Mouse (Mus musculus): ENCODE data around the gene Il1rl2. TPM values are rescaled to one million over a fixed set of nuclear protein-coding genes. Genes with fewer than 3 reads are reported as not detected.

Gene Il1rl2
- total and polyA plus RNA-seq, 2 experiments from 2014 or later: 0.82 to 0.84 TPM

- WGBS: 79% methylated on average over 12 of the region's 12 CpGs
- TF ChIP-seq CTCF (IDR thresholded peaks at IDR 0.05): no peak
- H3K36me3 ChIP-seq (ENCODE audit: insufficient read depth, low read length): no peaks in the 10 kb centered on the region
These were observed 10.4 kb upstream of the Il1rl2 start for GRCm38 (mm10) chr1:40314016-40314415.

GRCm38 (mm10) chr1:40317657-40318056 is 6.8 kb upstream of the Il1rl2 start:
- no peaks in the 10 kb centered on the region for H3K27me3 ChIP-seq (ENCODE audit: insufficient read depth, low read length)
- H3K9me3 ChIP-seq (ENCODE audit: low read length): no peaks in the 10 kb centered on the region
- no peak for ATAC-seq (ENCODE audit: low FRiP score)
- no peaks in the 10 kb centered on the region for H3K4me1 ChIP-seq (ENCODE audit: insufficient read depth, low read length)
- no peak for TF ChIP-seq CTCF (IDR thresholded peaks at IDR 0.05)
- no peak for DNase-seq (ENCODE audit: low spot score)
- H3K36me3 ChIP-seq (ENCODE audit: insufficient read depth, low read length): no peaks in the 10 kb centered on the region
- no peak overlapping the region for H3K27ac ChIP-seq (ENCODE audit: low read depth, low read length)
- H3K4me2 ChIP-seq (ENCODE audit: low read depth, low read length, poor library complexity, severe bottlenecking): no peak overlapping the region
- no peak overlapping the region for H3K4me3 ChIP-seq (ENCODE audit: low read depth, low read length)
- no peak overlapping the region for H3K9ac ChIP-seq (replicated peaks; ENCODE audit: low read length, poor library complexity, severe bottlenecking)
- 92% methylated on average over 8 of the region's 8 CpGs for WGBS

More at GRCm38 (mm10) chr1:40314016-40314415, 10.4 kb upstream of the Il1rl2 start:
- no peak overlapping the region for H3K4me2 ChIP-seq (ENCODE audit: low read depth, low read length, poor library complexity, severe bottlenecking)
- no peak overlapping the region for H3K4me3 ChIP-seq (ENCODE audit: low read depth, low read length)
- ATAC-seq (ENCODE audit: low FRiP score) (no peak), DNase-seq (ENCODE audit: low spot score) (no peak)
- H3K9me3 ChIP-seq (ENCODE audit: low read length): no peaks in the 10 kb centered on the region
- H3K27ac ChIP-seq (ENCODE audit: low read depth, low read length): no peak overlapping the region
- H3K4me1 ChIP-seq (ENCODE audit: insufficient read depth, low read length): no peaks in the 10 kb centered on the region
- no peaks in the 10 kb centered on the region for H3K27me3 ChIP-seq (ENCODE audit: insufficient read depth, low read length)
- H3K9ac ChIP-seq (replicated peaks; ENCODE audit: low read length, poor library complexity, severe bottlenecking): no peak overlapping the region

GRCm38 (mm10) chr1:40321824-40322223 is 2.6 kb upstream of the Il1rl2 start:
- H3K4me1 ChIP-seq (ENCODE audit: insufficient read depth, low read length): peaks cover 7% of the 10 kb centered on the region
- H3K36me3 ChIP-seq (ENCODE audit: insufficient read depth, low read length): no peaks in the 10 kb centered on the region
- no peaks in the 10 kb centered on the region for H3K9me3 ChIP-seq (ENCODE audit: low read length)
- H3K27ac ChIP-seq (ENCODE audit: low read depth, low read length): no peak overlapping the region
- no peak overlapping the region for H3K9ac ChIP-seq (replicated peaks; ENCODE audit: low read length, poor library complexity, severe bottlenecking)
- ATAC-seq (ENCODE audit: low FRiP score) (no peak), DNase-seq (ENCODE audit: low spot score) (no peak)
- H3K4me2 ChIP-seq (ENCODE audit: low read depth, low read length, poor library complexity, severe bottlenecking): no peak overlapping the region
- H3K4me3 ChIP-seq (ENCODE audit: low read depth, low read length): no peak overlapping the region
- no peak for TF ChIP-seq CTCF (IDR thresholded peaks at IDR 0.05)
- 84% methylated on average over 6 of the region's 6 CpGs for WGBS
- H3K27me3 ChIP-seq (ENCODE audit: insufficient read depth, low read length): peaks cover 21% of the 10 kb centered on the region

- no peaks in the 10 kb centered on the region for H3K36me3 ChIP-seq (ENCODE audit: insufficient read depth, low read length)
- TF ChIP-seq CTCF (IDR thresholded peaks at IDR 0.05): no peak
- no peak overlapping the region for H3K9ac ChIP-seq (replicated peaks; ENCODE audit: low read length, poor library complexity, severe bottlenecking)
- no peak overlapping the region for H3K4me2 ChIP-seq (ENCODE audit: low read depth, low read length, poor library complexity, severe bottlenecking)
- peaks cover 21% of the 10 kb centered on the region for H3K27me3 ChIP-seq (ENCODE audit: insufficient read depth, low read length)
- ATAC-seq (ENCODE audit: low FRiP score) (no peak), DNase-seq (ENCODE audit: low spot score) (no peak)
- no peaks in the 10 kb centered on the region for H3K9me3 ChIP-seq (ENCODE audit: low read length)
- H3K27ac ChIP-seq (ENCODE audit: low read depth, low read length): no peak overlapping the region
- no peak overlapping the region for H3K4me3 ChIP-seq (ENCODE audit: low read depth, low read length)
- 90% methylated on average over 3 of the region's 3 CpGs for WGBS
- peaks cover 7% of the 10 kb centered on the region for H3K4me1 ChIP-seq (ENCODE audit: insufficient read depth, low read length)
These were observed 1.9 kb upstream of the Il1rl2 start for GRCm38 (mm10) chr1:40322543-40322942.

- no peak for TF ChIP-seq CTCF (IDR thresholded peaks at IDR 0.05)
- peak overlapping the region; percentile 44 for H3K4me3 ChIP-seq (ENCODE audit: low read depth, low read length)
- no peak for DNase-seq (ENCODE audit: low spot score)
- no peaks in the 10 kb centered on the region for H3K9me3 ChIP-seq (ENCODE audit: low read length)
- H3K36me3 ChIP-seq (ENCODE audit: insufficient read depth, low read length): no peaks in the 10 kb centered on the region
- H3K4me2 ChIP-seq (ENCODE audit: low read depth, low read length, poor library complexity, severe bottlenecking): peak overlapping the region; percentile 93
- WGBS: 7% methylated on average over 22 of the region's 22 CpGs
- H3K27ac ChIP-seq (ENCODE audit: low read depth, low read length): no peak overlapping the region
- ATAC-seq (ENCODE audit: low FRiP score): peak; percentile 34; the same call in 1 of the 2 replicates
- peaks cover 7% of the 10 kb centered on the region for H3K4me1 ChIP-seq (ENCODE audit: insufficient read depth, low read length)
- peak overlapping the region; percentile 51 for H3K9ac ChIP-seq (replicated peaks; ENCODE audit: low read length, poor library complexity, severe bottlenecking)
- H3K27me3 ChIP-seq (ENCODE audit: insufficient read depth, low read length): peaks cover 21% of the 10 kb centered on the region
These were observed 719 bp downstream of the Il1rl2 start for GRCm38 (mm10) chr1:40324955-40325702.

GRCm38 (mm10) chr1:40325711-40326327 is 1.4 kb downstream of the Il1rl2 start:
- no peak for DNase-seq (ENCODE audit: low spot score)
- Histone ChIP-seq H3K27ac (ENCODE audit: low read depth, low read length) (no peak overlapping the region), H3K4me3 (ENCODE audit: low read depth, low read length) (peak overlapping the region; percentile 44), H3K27me3 (ENCODE audit: insufficient read depth, low read length) (peaks cover 21% of the 10 kb centered on the region), H3K36me3 (ENCODE audit: insufficient read depth, low read length) (no peaks in the 10 kb centered on the region), H3K4me1 (ENCODE audit: insufficient read depth, low read length) (peaks cover 7% of the 10 kb centered on the region), H3K9me3 (ENCODE audit: low read length) (no peaks in the 10 kb centered on the region), H3K9ac (replicated peaks; ENCODE audit: low read length, poor library complexity, severe bottlenecking) (peak overlapping the region; percentile 51), H3K4me2 (ENCODE audit: low read depth, low read length, poor library complexity, severe bottlenecking) (peak overlapping the region; percentile 93)
- WGBS: 5% methylated on average over 29 of the region's 29 CpGs
- TF ChIP-seq CTCF (IDR thresholded peaks at IDR 0.05): no peak
- no peak for ATAC-seq (ENCODE audit: low FRiP score)

Data from midbrain, postnatal 0 days (tissue).